Comparison of ENCODE assay signal across 11 mouse cellular contexts in the genomic region with DNA sequence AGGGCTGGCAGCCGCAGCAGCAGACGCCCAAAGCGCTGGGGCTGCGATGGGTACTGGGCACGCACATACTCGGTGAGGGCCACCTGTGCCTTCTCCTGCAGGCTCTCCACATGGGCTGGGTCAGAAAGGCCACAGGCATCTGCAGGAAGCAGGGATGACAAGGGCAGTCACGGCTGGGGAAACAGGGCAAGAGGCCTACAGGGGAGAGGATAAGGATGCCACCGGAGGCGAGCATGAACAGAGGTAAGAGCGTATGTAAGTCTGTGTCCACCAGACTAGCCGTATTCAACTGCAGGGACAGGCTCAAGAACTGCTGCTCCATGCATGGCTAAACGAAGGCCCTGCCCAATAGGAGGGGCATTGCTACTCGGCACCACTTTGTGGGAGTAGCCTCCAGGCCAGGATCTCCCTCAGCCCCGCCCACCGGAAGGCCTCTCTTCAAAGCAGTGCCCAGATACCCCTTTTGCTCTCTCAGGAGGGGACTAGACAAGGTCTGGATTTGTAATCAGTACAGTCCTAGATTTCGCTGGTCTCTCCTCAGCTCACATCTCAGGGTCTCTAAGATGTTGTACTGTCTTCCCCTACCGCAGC. TPM values are rescaled to one million over a fixed set of nuclear protein-coding genes. Genes with fewer than 3 reads are reported as not detected.
A peak's percentile ranks its signal among the peaks of the same experiment; 100 is the strongest.
DNase-seq lines count a peak whose midpoint lies in the region; ATAC-seq and TF ChIP-seq lines count a peak whose summit lies in the region.
"Had no signal": no experiment of that assay in that cellular context is flagged by ENCODE, and none has a peak within 500 bp of the region (broad histone marks: within the 10 kb centered on the region; RNA-seq: fewer than 3 reads in every experiment).

No protein-coding gene starts in this region.

- peaks cover 4% of the 10 kb centered on the region; the same call in 1 of the 2 replicates for H3K36me3 ChIP-seq in midbrain, embryonic 11.5 days (ENCODE audit: control insufficient read depth, insufficient read depth, low read length)
- peaks cover 16% of the 10 kb centered on the region for H3K36me3 ChIP-seq in midbrain, postnatal 0 days (ENCODE audit: insufficient read depth, low read length)
- H3K36me3 ChIP-seq in kidney, adult 2 months (ENCODE audit: control insufficient read depth, insufficient read depth, low read length): peaks cover 2% of the 10 kb centered on the region; the same call in 1 of the 2 replicates
- H3K36me3 ChIP-seq in neural tube, embryonic 15.5 days: peaks cover 24% of the 10 kb centered on the region

- no peak overlapping the region for H3K27ac ChIP-seq in midbrain, embryonic 11.5 days (ENCODE audit: low read depth, low read length)
- no peak overlapping the region; the same call in 1 of the 2 replicates for H3K27ac ChIP-seq in midbrain, postnatal 0 days (ENCODE audit: low read depth, low read length)
- H3K27ac ChIP-seq in kidney, adult 2 months (ENCODE audit: insufficient read depth, low read depth, low read length): no peak overlapping the region
- H3K27ac ChIP-seq in neural tube, embryonic 15.5 days (replicated peaks): 0 out of 2 replicates have a peak overlapping the region, but pooled peaks have one; percentile 81
- H3K27ac ChIP-seq: embryonic facial prominence, embryonic 13.5 days; macrophage had no signal

- DNase-seq in cerebellum, adult 9-11 months: peak; percentile 64
- no peak for DNase-seq in cerebellum, postnatal 36 days
- peak; percentile 87 for DNase-seq in midbrain, embryonic 11.5 days (ENCODE audit: low spot score, missing footprints)
- no peak for DNase-seq in midbrain, postnatal 0 days (ENCODE audit: low spot score)
- DNase-seq in kidney, adult 2 months: peak; percentile 72
- no peak for DNase-seq in frontal cortex, postnatal 14 days (ENCODE audit: low spot score in 2 of 2)

- no peak overlapping the region for H3K4me2 ChIP-seq in midbrain, embryonic 11.5 days
- H3K4me2 ChIP-seq in midbrain, postnatal 0 days (ENCODE audit: low read depth, low read length, poor library complexity, severe bottlenecking): no peak overlapping the region
- H3K4me2 ChIP-seq in neural tube, embryonic 15.5 days: peak overlapping the region; percentile 77

- H3K4me1 ChIP-seq in midbrain, embryonic 11.5 days (ENCODE audit: control insufficient read depth, insufficient read depth, low read length): peaks cover 34% of the 10 kb centered on the region
- H3K4me1 ChIP-seq in midbrain, postnatal 0 days (ENCODE audit: insufficient read depth, low read length): peaks cover 9% of the 10 kb centered on the region; the same call in 1 of the 2 replicates
- H3K4me1 ChIP-seq in kidney, adult 2 months (ENCODE audit: control insufficient read depth, insufficient read depth, low read length): peaks cover 35% of the 10 kb centered on the region
- peaks cover 55% of the 10 kb centered on the region for H3K4me1 ChIP-seq in neural tube, embryonic 15.5 days

- no peak for ATAC-seq in midbrain, embryonic 11.5 days (ENCODE audit: low FRiP score)
- ATAC-seq in midbrain, postnatal 0 days (ENCODE audit: low FRiP score): no peak
- ATAC-seq in neural tube, embryonic 15.5 days (ENCODE audit: low FRiP score): no peak
- no peak for ATAC-seq in frontal cortex, adult (ENCODE audit: low TSS enrichment)

- no peak overlapping the region for H3K4me3 ChIP-seq in midbrain, embryonic 11.5 days (ENCODE audit: low read depth, low read length)
- no peak overlapping the region for H3K4me3 ChIP-seq in midbrain, postnatal 0 days (ENCODE audit: low read depth, low read length)
- no peak overlapping the region for H3K4me3 ChIP-seq in kidney, adult 2 months (ENCODE audit: insufficient read depth, low read depth, low read length)
- H3K4me3 ChIP-seq in neural tube, embryonic 15.5 days (replicated peaks): no peak overlapping the region

- TF ChIP-seq CTCF in midbrain, postnatal 0 days (IDR thresholded peaks at IDR 0.05): no peak
- no peak for TF ChIP-seq CTCF in kidney, adult 2 months (conservative IDR thresholded peaks at IDR 0.05; ENCODE audit: insufficient read depth, insufficient read length, low read depth, low read length)

- no peak overlapping the region for H3K9ac ChIP-seq in midbrain, embryonic 11.5 days (ENCODE audit: low read length)
- H3K9ac ChIP-seq in midbrain, postnatal 0 days (replicated peaks; ENCODE audit: low read length, poor library complexity, severe bottlenecking): no peak overlapping the region
- no peak overlapping the region for H3K9ac ChIP-seq in neural tube, embryonic 15.5 days (replicated peaks)

- TF ChIP-seq POLR2A in kidney, adult 2 months (IDR thresholded peaks at IDR 0.05; ENCODE audit: low read depth, low read length): no peak

- H3K9me3 ChIP-seq in midbrain, embryonic 11.5 days (ENCODE audit: control insufficient read depth, low read length): no peaks in the 10 kb centered on the region
- no peaks in the 10 kb centered on the region for H3K9me3 ChIP-seq in midbrain, postnatal 0 days (ENCODE audit: low read length)
- H3K9me3 ChIP-seq in neural tube, embryonic 15.5 days (replicated peaks): no peaks in the 10 kb centered on the region
- H3K9me3 ChIP-seq: embryonic facial prominence, embryonic 13.5 days had no signal

- no peaks in the 10 kb centered on the region for H3K27me3 ChIP-seq in midbrain, embryonic 11.5 days (ENCODE audit: control insufficient read depth, insufficient read depth, low read length)
- no peaks in the 10 kb centered on the region for H3K27me3 ChIP-seq in midbrain, postnatal 0 days (ENCODE audit: insufficient read depth, low read length)
- no peaks in the 10 kb centered on the region for H3K27me3 ChIP-seq in kidney, adult 2 months (replicated peaks; ENCODE audit: control insufficient read depth, insufficient read depth, low read length)
- H3K27me3 ChIP-seq in neural tube, embryonic 15.5 days (replicated peaks): no peaks in the 10 kb centered on the region
- H3K27me3 ChIP-seq: CH12.LX had no signal

- 75% methylated on average over 17 of the region's 17 CpGs for WGBS in midbrain, embryonic 11.5 days
- 78% methylated on average over 17 of the region's 17 CpGs for WGBS in midbrain, postnatal 0 days
- 60% methylated on average over 17 of the region's 17 CpGs for WGBS in kidney, adult 2 months
- 79% methylated on average over 17 of the region's 17 CpGs for WGBS in neural tube, embryonic 15.5 days

RNA-seq across cellular contexts. Expression of gene Ocel1, which starts 3.6 kb away (rescaled TPM):
- 2.9 and 3.3 TPM in 2 replicates for polyA plus RNA-seq in midbrain, embryonic 11.5 days (2014; fragmentation: Nextera tagmentation; extraction: Ambion mirVana)
- 9.4 and 10.5 TPM in 2 replicates for total RNA-seq in midbrain, postnatal 0 days (2014; rRNA removed)
- polyA plus RNA-seq in midbrain, postnatal 0 days (2015; fragmentation: Nextera tagmentation; extraction: Ambion mirVana): 5.4 and 5.5 TPM in 2 replicates
- polyA plus RNA-seq in kidney, adult 2 months (2012; rRNA removed): 12.5 and 14.2 TPM in 2 replicates
- 5.6 and 9.2 TPM in 2 replicates for polyA plus RNA-seq in neural tube, embryonic 15.5 days (2015; fragmentation: Nextera tagmentation; extraction: Ambion mirVana)

RNA-seq across cellular contexts. Expression of gene Nr2f6, which starts 7.0 kb away (rescaled TPM):
- 62.6 and 73.0 TPM in 2 replicates for polyA plus RNA-seq in midbrain, embryonic 11.5 days (2014; fragmentation: Nextera tagmentation; extraction: Ambion mirVana)
- 95.6 and 106 TPM in 2 replicates for total RNA-seq in midbrain, postnatal 0 days (2014; rRNA removed)
- polyA plus RNA-seq in midbrain, postnatal 0 days (2015; fragmentation: Nextera tagmentation; extraction: Ambion mirVana): 31.1 and 32.9 TPM in 2 replicates
- 177 and 264 TPM in 2 replicates for polyA plus RNA-seq in kidney, adult 2 months (2012; rRNA removed)
- polyA plus RNA-seq in neural tube, embryonic 15.5 days (2015; fragmentation: Nextera tagmentation; extraction: Ambion mirVana): 28.6 and 34.9 TPM in 2 replicates

RNA-seq across cellular contexts. Expression of gene Use1, which starts 8.1 kb away (rescaled TPM):
- polyA plus RNA-seq in midbrain, embryonic 11.5 days (2014; fragmentation: Nextera tagmentation; extraction: Ambion mirVana): 70.9 and 71.7 TPM in 2 replicates
- 131 and 140 TPM in 2 replicates for total RNA-seq in midbrain, postnatal 0 days (2014; rRNA removed)
- 132 and 136 TPM in 2 replicates for polyA plus RNA-seq in midbrain, postnatal 0 days (2015; fragmentation: Nextera tagmentation; extraction: Ambion mirVana)
- 111 and 127 TPM in 2 replicates for polyA plus RNA-seq in kidney, adult 2 months (2012; rRNA removed)
- 121 and 122 TPM in 2 replicates for polyA plus RNA-seq in neural tube, embryonic 15.5 days (2015; fragmentation: Nextera tagmentation; extraction: Ambion mirVana)

RNA-seq across cellular contexts. Expression of gene Ushbp1, which starts 20.9 kb away (rescaled TPM):
- 2.4 and 3.3 TPM in 2 replicates for polyA plus RNA-seq in midbrain, embryonic 11.5 days (2014; fragmentation: Nextera tagmentation; extraction: Ambion mirVana)
- total RNA-seq in midbrain, postnatal 0 days (2014; rRNA removed): 3.0 and 4.4 TPM in 2 replicates
- 3.9 and 4.3 TPM in 2 replicates for polyA plus RNA-seq in midbrain, postnatal 0 days (2015; fragmentation: Nextera tagmentation; extraction: Ambion mirVana)
- 38.5 and 43.4 TPM in 2 replicates for polyA plus RNA-seq in kidney, adult 2 months (2012; rRNA removed)
- 7.0 and 9.8 TPM in 2 replicates for polyA plus RNA-seq in neural tube, embryonic 15.5 days (2015; fragmentation: Nextera tagmentation; extraction: Ambion mirVana)
- total RNA-seq: CH12.LX had no signal
- polyA plus RNA-seq: macrophage had no signal

RNA-seq across cellular contexts. Expression of gene Babam1, which starts 21.9 kb away (rescaled TPM):
- 99.0 and 99.2 TPM in 2 replicates for polyA plus RNA-seq in midbrain, embryonic 11.5 days (2014; fragmentation: Nextera tagmentation; extraction: Ambion mirVana)
- 78.1 and 124 TPM in 2 replicates for total RNA-seq in midbrain, postnatal 0 days (2014; rRNA removed)
- polyA plus RNA-seq in midbrain, postnatal 0 days (2015; fragmentation: Nextera tagmentation; extraction: Ambion mirVana): 90.2 and 98.4 TPM in 2 replicates
- polyA plus RNA-seq in kidney, adult 2 months (2012; rRNA removed): 153 and 162 TPM in 2 replicates
- polyA plus RNA-seq in neural tube, embryonic 15.5 days (2015; fragmentation: Nextera tagmentation; extraction: Ambion mirVana): 96.0 and 96.1 TPM in 2 replicates

Comparison
In these comparisons a context has a peak if more than half of its experiments do, and no peak if none do; other contexts are left out.
1. DNase-seq: peak in cerebellum, adult 9-11 months (single experiment), midbrain, embryonic 11.5 days (single experiment) and kidney, adult 2 months (single experiment); none in cerebellum, postnatal 36 days (0 of 2), midbrain, postnatal 0 days (single experiment) and frontal cortex, postnatal 14 days (0 of 2).